Mouse (Mus musculus): ENCODE results near the gene Rtl3. TPM values are rescaled to one million over a fixed set of nuclear protein-coding genes. Genes with fewer than 3 reads are reported as not detected.

Gene Rtl3
- polyA plus RNA-seq, 1 experiment from 2014 or later: 14.9 TPM

Other genes starting within 250 kb of the Rtl3 start
- 2.6 and 3.3 TPM in 2 replicates for gene Cysltr1, start 237.0 kb downstream of the Rtl3 start, polyA plus RNA-seq (2015; fragmentation: Nextera tagmentation; extraction: Ambion mirVana)
- gene Lpar4, start 80.0 kb upstream of the Rtl3 start, polyA plus RNA-seq (2015; fragmentation: Nextera tagmentation; extraction: Ambion mirVana): 9.8 and 12.5 TPM in 2 replicates
- 0.08 and 0.24 TPM in 2 replicates for gene P2ry10, start 247.8 kb upstream of the Rtl3 start, polyA plus RNA-seq (2015; fragmentation: Nextera tagmentation; extraction: Ambion mirVana)

Measured in intestine, embryonic 15.5 days (tissue).